Mouse (Mus musculus): ENCODE measurements at regions not wholly inside any gene's neighbourhood (a gene's known extent, or its start where the extent isn't known, plus 50 kb on each side); places are given as distances from the start of the nearest gene placed in this dataset.
"Not testable (repeated sequence)": the region's sequence is repeated elsewhere in the genome, so short reads cannot be mapped to it uniquely, and the experiment has no call there.

- DNase-seq (ENCODE audit: low spot score), result not testable (repeated sequence)
These were observed 84.3 kb downstream of the 1810013L24Rik start for GRCm38 (mm10) chr16:8914183-8914582.

GRCm38 (mm10) chr16:8916091-8916490, 86.2 kb downstream of the 1810013L24Rik start:
- DNase-seq (ENCODE audit: low spot score), result no peak

- no peak for DNase-seq (ENCODE audit: low spot score)
These were observed 89.0 kb downstream of the 1810013L24Rik start for GRCm38 (mm10) chr16:8918741-8919535.

- DNase-seq (ENCODE audit: low spot score), result no peak
These were observed 94.8 kb downstream of the 1810013L24Rik start for GRCm38 (mm10) chr16:8924732-8925131.

- no peak for DNase-seq (ENCODE audit: low spot score)
These were observed 102.1 kb downstream of the 1810013L24Rik start for GRCm38 (mm10) chr16:8931961-8932360.

GRCm38 (mm10) chr16:8933121-8933520, 103.2 kb downstream of the 1810013L24Rik start:
- DNase-seq (ENCODE audit: low spot score), result no peak

- DNase-seq (ENCODE audit: low spot score), result no peak
These were observed 106.5 kb downstream of the 1810013L24Rik start for GRCm38 (mm10) chr16:8936446-8936845.

GRCm38 (mm10) chr16:8938516-8938915, 108.6 kb downstream of the 1810013L24Rik start:
- DNase-seq (ENCODE audit: low spot score), result no peak

- no peak for DNase-seq (ENCODE audit: low spot score)
These were observed 109.2 kb downstream of the 1810013L24Rik start for GRCm38 (mm10) chr16:8939136-8939535.

- DNase-seq (ENCODE audit: low spot score), result no peak
These were observed 114.7 kb downstream of the 1810013L24Rik start for GRCm38 (mm10) chr16:8944412-8945102.

GRCm38 (mm10) chr16:8947846-8948245, 117.9 kb downstream of the 1810013L24Rik start:
- no peak for DNase-seq (ENCODE audit: low spot score)

- DNase-seq (ENCODE audit: low spot score), result no peak
These were observed 121.4 kb downstream of the 1810013L24Rik start for GRCm38 (mm10) chr16:8951156-8951899.

GRCm38 (mm10) chr16:8961739-8962138, 131.8 kb downstream of the 1810013L24Rik start:
- DNase-seq (ENCODE audit: low spot score), result no peak

- DNase-seq (ENCODE audit: low spot score), result no peak
These were observed 163.8 kb downstream of the 1810013L24Rik start for GRCm38 (mm10) chr16:8993521-8994250.

- no peak for DNase-seq (ENCODE audit: low spot score)
These were observed 164.6 kb downstream of the 1810013L24Rik start for GRCm38 (mm10) chr16:8994521-8994920.

- DNase-seq (ENCODE audit: low spot score), result no peak
These were observed 167.3 kb downstream of the 1810013L24Rik start for GRCm38 (mm10) chr16:8997250-8997649.

- no peak for DNase-seq (ENCODE audit: low spot score)
These were observed 174.1 kb downstream of the 1810013L24Rik start for GRCm38 (mm10) chr16:9004012-9004411.

GRCm38 (mm10) chr16:9005933-9006332, 176.0 kb downstream of the 1810013L24Rik start:
- no peak for DNase-seq (ENCODE audit: low spot score)

GRCm38 (mm10) chr16:9009361-9010083, 179.6 kb downstream of the 1810013L24Rik start:
- DNase-seq (ENCODE audit: low spot score), result peak; percentile 21

- DNase-seq (ENCODE audit: low spot score), result no peak
These were observed 181.2 kb downstream of the 1810013L24Rik start for GRCm38 (mm10) chr16:9011077-9011476.

- DNase-seq (ENCODE audit: low spot score), result no peak
These were observed 181.8 kb downstream of the 1810013L24Rik start for GRCm38 (mm10) chr16:9011691-9012090.
